Mouse (Mus musculus) brain, adult 10 weeks (tissue): Measurements from ENCODE around the gene Fam240b. TPM values are rescaled to one million over a fixed set of nuclear protein-coding genes. Genes with fewer than 3 reads are reported as not detected.

Experiments
- polyA plus RNA-seq: library from polyadenylated mRNA; stranded (reverse); fragments of 350-450 nt; fragmentation: Illumina TruSeq; extraction: RNeasy Lipid Tissue Mini Kit (QIAGEN cat#74804); gene quantifications from one replicate; pipeline ENCODE4 v1.2.3, GENCODE M21; 2015; ENCODE audit warnings: low read depth, low replicate concordance

Gene Fam240b
- not detected for polyA plus RNA-seq

GRCm38 (mm10) chr13:64497692-64498091 is at the start of gene Fam240b:
Gene Fam240b (minus strand): TSS chr13:64497792.

GRCm38 (mm10) chr13:64432017-64432995 is 65.3 kb downstream of the Fam240b start, which contains the start of gene Cdk20:
Gene Cdk20 (plus strand): TSS chr13:64432314.

Other genes with a start within 250 kb of the Fam240b start
- gene Cdc14b, start 222.5 kb downstream of the Fam240b start, polyA plus RNA-seq = 6.6 TPM
- gene Aaed1, start 185.1 kb downstream of the Fam240b start, polyA plus RNA-seq = 19.2 TPM
- 156 TPM for gene Ctsl, start 126.9 kb downstream of the Fam240b start, polyA plus RNA-seq
- 10.1 TPM for gene Cdk20, start 65.5 kb downstream of the Fam240b start, polyA plus RNA-seq